Mouse (Mus musculus) kidney, embryonic 16.5 days (tissue): ENCODE measurements around the gene Mfrp. TPM values are rescaled to one million over a fixed set of nuclear protein-coding genes. Genes with fewer than 3 reads are reported as not detected.

Experiments used
- ATAC-seq: fragments of 200-750 bp; cut with Nextera tagmentation; 2 replicates; pipeline ENCODE4 v1.8.0; 2017; ENCODE audit warnings: moderate TSS enrichment; ENCODE audit not compliant: low FRiP score, low TSS enrichment
- H3K27ac ChIP-seq: fragments of 300-500 bp; sonication (generic); 2 replicates; pipeline ENCODE4 v1.5.1; 2014; ENCODE audit warnings: low read length
- H3K27me3 ChIP-seq: fragments of 300-500 bp; sonication (generic); 2 replicates; pipeline ENCODE4 v1.6.1; 2014; ENCODE audit warnings: low read length, control low read depth, mixed read lengths; ENCODE audit not compliant: insufficient read depth
- H3K36me3 ChIP-seq: fragments of 300-500 bp; sonication (generic); 2 replicates; pipeline ENCODE4 v1.6.1; 2014; ENCODE audit warnings: low read length, control low read depth, mixed read lengths; ENCODE audit not compliant: insufficient read depth
- H3K4me1 ChIP-seq: fragments of 300-500 bp; sonication (generic); 2 replicates; pipeline ENCODE4 v1.6.1; 2014; ENCODE audit warnings: low read length, control low read depth, mixed read lengths; ENCODE audit not compliant: insufficient read depth
- H3K4me2 ChIP-seq: fragments of 300-500 bp; sonication (generic); replicated peaks from 2 replicates; pipeline ENCODE4 v1.6.1; 2014; ENCODE audit warnings: low read depth, low read length
- H3K4me3 ChIP-seq: fragments of 300-500 bp; sonication (generic); 2 replicates; pipeline ENCODE4 v1.5.1; 2014; ENCODE audit warnings: mild to moderate bottlenecking, low read length
- H3K9ac ChIP-seq: fragments of 300-500 bp; sonication (generic); replicated peaks from 2 replicates; pipeline ENCODE4 v1.6.1; 2014; ENCODE audit warnings: low read length
- H3K9me3 ChIP-seq: fragments of 300-500 bp; sonication (generic); 2 replicates; pipeline ENCODE4 v1.6.1; 2016; ENCODE audit warnings: low read length, control low read depth
- WGBS: fragments of 180-500 bp; shearing (Covaris S2); extraction: QIAGEN DNeasy Blood & Tissue Kit; methylation state at CpG from one replicate; pipeline ENCODE4 v1.1.7; 2014; 5-methylcytosine and 5-hydroxymethylcytosine counted together
- polyA plus RNA-seq: library from polyadenylated mRNA; unstranded; fragments of >200 nt; fragmentation: Nextera tagmentation; extraction: Ambion mirVana; gene quantifications from 2 replicates; pipeline ENCODE4 v1.2.1, GENCODE M21; 2015

The Mfrp gene
- polyA plus RNA-seq, 1 experiment from 2014 or later: 0.25 TPM

- Histone ChIP-seq H3K4me1 (peaks cover 8% of the 10 kb centered on the region; the same call in 1 of the 2 replicates), H3K36me3 (peaks cover 17% of the 10 kb centered on the region), H3K9ac (no peak overlapping the region), H3K9me3 (no peaks in the 10 kb centered on the region), H3K4me3 (no peak overlapping the region), H3K27ac (no peak overlapping the region), H3K4me2 (no peak overlapping the region), H3K27me3 (no peaks in the 10 kb centered on the region)
- no peak for ATAC-seq
- 90% methylated on average over 9 of the region's 9 CpGs for WGBS
These were observed 5.7 kb upstream of the Mfrp start for GRCm38 (mm10) chr9:44095781-44096180.

GRCm38 (mm10) chr9:44096536-44096935 lies 5.0 kb upstream of the Mfrp start:
- no peak overlapping the region for H3K4me2 ChIP-seq
- WGBS: 39% methylated on average over 9 of the region's 9 CpGs
- peaks cover 12% of the 10 kb centered on the region for H3K36me3 ChIP-seq
- H3K9me3 ChIP-seq: no peaks in the 10 kb centered on the region
- no peak for ATAC-seq
- 0 out of 2 replicates have a peak overlapping the region, but pooled peaks have one; percentile 26 for H3K27ac ChIP-seq
- H3K27me3 ChIP-seq: no peaks in the 10 kb centered on the region
- no peak overlapping the region for H3K4me3 ChIP-seq
- H3K4me1 ChIP-seq: peaks cover 12% of the 10 kb centered on the region
- H3K9ac ChIP-seq: no peak overlapping the region

GRCm38 (mm10) chr9:44104881-44105280 lies 3.4 kb downstream of the Mfrp start:
- Histone ChIP-seq H3K36me3 (peaks cover 11% of the 10 kb centered on the region), H3K9me3 (no peaks in the 10 kb centered on the region), H3K27me3 (no peaks in the 10 kb centered on the region), H3K4me2 (no peak overlapping the region), H3K9ac (no peak overlapping the region), H3K4me1 (peaks cover 55% of the 10 kb centered on the region), H3K27ac (no peak overlapping the region), H3K4me3 (no peak overlapping the region)
- ATAC-seq: no peak
- WGBS: 89% methylated on average over 7 of the region's 7 CpGs

- Histone ChIP-seq H3K4me2 (no peak overlapping the region), H3K27me3 (no peaks in the 10 kb centered on the region), H3K4me1 (peaks cover 64% of the 10 kb centered on the region), H3K27ac (no peak overlapping the region), H3K9ac (no peak overlapping the region), H3K36me3 (peaks cover 17% of the 10 kb centered on the region), H3K4me3 (no peak overlapping the region), H3K9me3 (no peaks in the 10 kb centered on the region)
- no peak for ATAC-seq
- WGBS: 77% methylated on average over 10 of the region's 10 CpGs
These were observed 4.3 kb downstream of the Mfrp start for GRCm38 (mm10) chr9:44105781-44106180.

- 72% methylated on average over 7 of the region's 7 CpGs for WGBS
- peaks cover 64% of the 10 kb centered on the region for H3K4me1 ChIP-seq
- no peak overlapping the region for H3K27ac ChIP-seq
- no peak overlapping the region for H3K4me3 ChIP-seq
- H3K36me3 ChIP-seq: peaks cover 17% of the 10 kb centered on the region
- H3K9ac ChIP-seq: no peak overlapping the region
- H3K4me2 ChIP-seq: no peak overlapping the region
- no peak for ATAC-seq
- H3K9me3 ChIP-seq: no peaks in the 10 kb centered on the region
- H3K27me3 ChIP-seq: no peaks in the 10 kb centered on the region
These were observed 4.7 kb downstream of the Mfrp start for GRCm38 (mm10) chr9:44106182-44106581.

GRCm38 (mm10) chr9:44106596-44106995 lies 5.1 kb downstream of the Mfrp start:
- Histone ChIP-seq H3K9ac (no peak overlapping the region), H3K27ac (no peak overlapping the region; the same call in 1 of the 2 replicates), H3K4me1 (peaks cover 60% of the 10 kb centered on the region), H3K9me3 (no peaks in the 10 kb centered on the region), H3K4me2 (no peak overlapping the region), H3K36me3 (peaks cover 17% of the 10 kb centered on the region), H3K4me3 (no peak overlapping the region), H3K27me3 (no peaks in the 10 kb centered on the region)
- WGBS: 61% methylated on average over 4 of the region's 4 CpGs
- ATAC-seq: no peak

GRCm38 (mm10) chr9:44107110-44107509 lies 5.6 kb downstream of the Mfrp start, which contains the start of gene C1qtnf5:
Gene C1qtnf5, plus strand, starts transcription at chr9:44107245.
- Histone ChIP-seq H3K4me3 (peak within 1 kb of the TSS; percentile 28), H3K4me2 (peak within 1 kb of the TSS; percentile 46), H3K9ac (peak within 1 kb of the TSS; percentile 39), H3K9me3 (no peaks in the 10 kb centered on the region), H3K27me3 (no peaks in the 10 kb centered on the region), H3K4me1 (peaks cover 59% of the 10 kb centered on the region), H3K36me3 (peaks cover 17% of the 10 kb centered on the region), H3K27ac (peak within 1 kb of the TSS; percentile 84)
- WGBS: 24% methylated on average over 8 of the region's 8 CpGs
- ATAC-seq: peak; percentile 78

GRCm38 (mm10) chr9:44107557-44108179 lies 6.1 kb downstream of the Mfrp start:
- WGBS: 31% methylated on average over 25 of the region's 25 CpGs
- no peaks in the 10 kb centered on the region for H3K9me3 ChIP-seq
- no peaks in the 10 kb centered on the region for H3K27me3 ChIP-seq
- H3K4me3 ChIP-seq: peak overlapping the region; percentile 28
- peaks cover 57% of the 10 kb centered on the region for H3K4me1 ChIP-seq
- peak overlapping the region; percentile 84 for H3K27ac ChIP-seq
- H3K9ac ChIP-seq: peak overlapping the region; percentile 39
- peak overlapping the region; percentile 46 for H3K4me2 ChIP-seq
- peaks cover 17% of the 10 kb centered on the region for H3K36me3 ChIP-seq
- peak; percentile 10 for ATAC-seq

GRCm38 (mm10) chr9:44108269-44109055 lies 6.9 kb downstream of the Mfrp start:
- Histone ChIP-seq H3K9ac (peak overlapping the region; percentile 43), H3K36me3 (peaks cover 17% of the 10 kb centered on the region), H3K4me3 (0 out of 2 replicates have a peak overlapping the region, but pooled peaks have one; percentile 28), H3K27ac (peak overlapping the region; percentile 84; the same call in 1 of the 2 replicates), H3K27me3 (no peaks in the 10 kb centered on the region), H3K4me1 (peaks cover 57% of the 10 kb centered on the region), H3K4me2 (peak overlapping the region; percentile 47; the same call in 1 of the 2 replicates), H3K9me3 (no peaks in the 10 kb centered on the region)
- ATAC-seq: no peak
- 76% methylated on average over 31 of the region's 31 CpGs for WGBS
